Mouse (Mus musculus): ENCODE data around the gene Cpn2. TPM values are rescaled to one million over a fixed set of nuclear protein-coding genes. Genes with fewer than 3 reads are reported as not detected.
A peak's percentile ranks its signal among the peaks of the same experiment; 100 is the strongest.

Gene Cpn2
- total and polyA plus RNA-seq, 2 experiments from 2014 or later: 0.19 to 1.2 TPM

DNA sequence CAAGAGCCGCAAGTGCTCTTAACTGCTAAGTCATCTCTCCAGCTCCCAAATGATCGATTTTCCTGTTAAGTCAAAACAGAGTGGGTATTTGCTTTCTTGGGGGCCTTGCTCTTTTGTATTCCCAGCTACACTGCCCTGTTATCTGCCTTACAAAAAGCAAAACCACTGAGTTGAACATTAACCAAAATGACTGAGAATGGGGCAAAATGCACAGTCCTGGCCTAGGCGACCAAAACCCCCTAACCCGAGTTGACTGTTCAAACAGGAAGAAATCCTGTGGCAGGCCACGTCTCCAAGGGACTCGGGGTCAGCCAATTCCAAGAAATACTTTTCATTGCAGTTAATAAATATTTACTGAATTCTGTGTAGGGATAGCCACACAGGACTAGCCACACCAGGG, 28.5 kb downstream of the Cpn2 start:
- Histone ChIP-seq H3K36me3 (replicated peaks; ENCODE audit: control insufficient read depth, insufficient read depth, low read length) (no peaks in the 10 kb centered on the region), H3K4me3 (ENCODE audit: low read depth, low read length) (no peak overlapping the region), H3K27ac (ENCODE audit: low read depth) (no peak overlapping the region), H3K4me2 (ENCODE audit: low read depth, low read length) (no peak overlapping the region), H3K9me3 (replicated peaks; ENCODE audit: control insufficient read depth, low read length) (no peaks in the 10 kb centered on the region), H3K4me1 (ENCODE audit: control insufficient read depth, insufficient read depth) (peaks cover 12% of the 10 kb centered on the region), H3K27me3 (ENCODE audit: control insufficient read depth, insufficient read depth, low read length) (peaks cover 35% of the 10 kb centered on the region), H3K9ac (replicated peaks; ENCODE audit: low read depth, low read length) (no peak overlapping the region)
- DNase-seq (ENCODE audit: low spot score) (no peak), ATAC-seq (ENCODE audit: insufficient read depth, low read depth) (no peak)
- 74% methylated on average over 6 of the region's 6 CpGs for WGBS
- TF ChIP-seq EP300 (IDR thresholded peaks at IDR 0.05; ENCODE audit: low read depth) (no peak), CTCF (IDR thresholded peaks at IDR 0.05; ENCODE audit: low read depth) (no peak)

DNA sequence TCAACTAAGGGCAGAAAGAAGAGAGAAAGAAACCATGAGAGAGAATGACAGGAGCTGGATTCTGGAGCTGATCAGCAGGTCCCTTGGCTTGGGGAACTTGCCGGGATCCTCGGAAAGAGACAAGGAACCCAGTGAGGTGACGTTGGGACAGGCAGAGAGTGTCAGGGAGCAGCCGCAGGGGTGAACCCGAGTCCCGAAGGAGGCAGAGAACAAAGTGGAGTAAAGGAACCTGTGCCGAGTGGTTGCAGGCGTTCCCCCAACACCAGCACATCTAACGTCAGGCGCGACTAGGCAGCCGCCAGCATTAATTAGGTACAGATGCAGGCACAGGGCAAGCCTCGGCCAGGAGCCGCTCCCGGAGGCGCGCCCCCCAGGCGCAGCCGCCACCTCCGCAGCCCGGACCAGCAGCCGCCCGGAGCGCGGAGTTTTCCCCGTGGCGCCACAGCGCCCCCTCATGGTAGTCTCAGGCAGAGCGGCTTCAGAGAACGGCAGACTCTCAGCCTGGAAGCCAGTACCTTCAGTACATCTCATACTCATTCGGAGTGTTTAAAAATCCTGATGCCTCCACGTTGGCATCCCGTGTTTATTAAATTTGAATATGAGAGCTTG, 31.1 kb downstream of the Cpn2 start:
- H3K36me3 ChIP-seq (replicated peaks; ENCODE audit: control insufficient read depth, insufficient read depth, low read length): no peaks in the 10 kb centered on the region
- H3K9ac ChIP-seq (replicated peaks; ENCODE audit: low read depth, low read length): 0 out of 2 replicates have a peak overlapping the region, but pooled peaks have one; percentile 36
- ATAC-seq (ENCODE audit: insufficient read depth, low read depth) (peak; percentile 81), DNase-seq (ENCODE audit: low spot score) (peak; percentile 60)
- peak overlapping the region; percentile 92 for H3K4me2 ChIP-seq (ENCODE audit: low read depth, low read length)
- peak overlapping the region; percentile 52 for H3K4me3 ChIP-seq (ENCODE audit: low read depth, low read length)
- under 1% methylated on average over 33 of the region's 33 CpGs for WGBS
- H3K4me1 ChIP-seq (ENCODE audit: control insufficient read depth, insufficient read depth): no peaks in the 10 kb centered on the region
- H3K9me3 ChIP-seq (replicated peaks; ENCODE audit: control insufficient read depth, low read length): no peaks in the 10 kb centered on the region
- H3K27ac ChIP-seq (ENCODE audit: low read depth): no peak overlapping the region
- peaks cover 38% of the 10 kb centered on the region for H3K27me3 ChIP-seq (ENCODE audit: control insufficient read depth, insufficient read depth, low read length)
- TF ChIP-seq EP300 (IDR thresholded peaks at IDR 0.05; ENCODE audit: low read depth): no peak
- peak; percentile 92 for TF ChIP-seq CTCF (IDR thresholded peaks at IDR 0.05; ENCODE audit: low read depth)

DNA sequence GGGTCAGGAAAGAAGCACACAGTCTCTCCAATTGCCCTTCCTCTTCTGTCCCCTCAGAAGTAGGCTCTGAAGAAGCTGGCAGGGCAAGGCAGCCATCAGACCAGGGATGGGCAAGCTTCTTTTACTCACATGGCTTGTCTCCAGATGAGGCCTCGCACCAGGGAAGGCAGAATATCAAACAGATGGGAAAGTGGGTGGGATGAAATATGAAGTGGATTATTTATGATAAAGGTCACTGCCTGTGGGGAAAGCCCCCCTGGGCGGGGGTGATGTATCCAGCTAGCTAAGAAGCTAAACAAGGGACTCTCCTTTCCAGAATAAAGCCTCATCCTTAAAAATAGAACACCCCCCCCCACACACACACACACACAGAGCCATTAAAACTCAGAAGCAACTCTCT, 31.7 kb downstream of the Cpn2 start:
- ATAC-seq (ENCODE audit: insufficient read depth, low read depth) (no peak), DNase-seq (ENCODE audit: low spot score) (no peak)
- TF ChIP-seq EP300 (IDR thresholded peaks at IDR 0.05; ENCODE audit: low read depth) (no peak), CTCF (IDR thresholded peaks at IDR 0.05; ENCODE audit: low read depth) (no peak)
- no peak overlapping the region for H3K27ac ChIP-seq (ENCODE audit: low read depth)
- no peak overlapping the region for H3K9ac ChIP-seq (replicated peaks; ENCODE audit: low read depth, low read length)
- 34% methylated on average over 2 of the region's 2 CpGs for WGBS
- no peaks in the 10 kb centered on the region for H3K4me1 ChIP-seq (ENCODE audit: control insufficient read depth, insufficient read depth)
- no peaks in the 10 kb centered on the region for H3K36me3 ChIP-seq (replicated peaks; ENCODE audit: control insufficient read depth, insufficient read depth, low read length)
- H3K4me2 ChIP-seq (ENCODE audit: low read depth, low read length): peak overlapping the region; percentile 92; the same call in 1 of the 2 replicates
- H3K4me3 ChIP-seq (ENCODE audit: low read depth, low read length): no peak overlapping the region
- peaks cover 38% of the 10 kb centered on the region for H3K27me3 ChIP-seq (ENCODE audit: control insufficient read depth, insufficient read depth, low read length)
- no peaks in the 10 kb centered on the region for H3K9me3 ChIP-seq (replicated peaks; ENCODE audit: control insufficient read depth, low read length)

DNA sequence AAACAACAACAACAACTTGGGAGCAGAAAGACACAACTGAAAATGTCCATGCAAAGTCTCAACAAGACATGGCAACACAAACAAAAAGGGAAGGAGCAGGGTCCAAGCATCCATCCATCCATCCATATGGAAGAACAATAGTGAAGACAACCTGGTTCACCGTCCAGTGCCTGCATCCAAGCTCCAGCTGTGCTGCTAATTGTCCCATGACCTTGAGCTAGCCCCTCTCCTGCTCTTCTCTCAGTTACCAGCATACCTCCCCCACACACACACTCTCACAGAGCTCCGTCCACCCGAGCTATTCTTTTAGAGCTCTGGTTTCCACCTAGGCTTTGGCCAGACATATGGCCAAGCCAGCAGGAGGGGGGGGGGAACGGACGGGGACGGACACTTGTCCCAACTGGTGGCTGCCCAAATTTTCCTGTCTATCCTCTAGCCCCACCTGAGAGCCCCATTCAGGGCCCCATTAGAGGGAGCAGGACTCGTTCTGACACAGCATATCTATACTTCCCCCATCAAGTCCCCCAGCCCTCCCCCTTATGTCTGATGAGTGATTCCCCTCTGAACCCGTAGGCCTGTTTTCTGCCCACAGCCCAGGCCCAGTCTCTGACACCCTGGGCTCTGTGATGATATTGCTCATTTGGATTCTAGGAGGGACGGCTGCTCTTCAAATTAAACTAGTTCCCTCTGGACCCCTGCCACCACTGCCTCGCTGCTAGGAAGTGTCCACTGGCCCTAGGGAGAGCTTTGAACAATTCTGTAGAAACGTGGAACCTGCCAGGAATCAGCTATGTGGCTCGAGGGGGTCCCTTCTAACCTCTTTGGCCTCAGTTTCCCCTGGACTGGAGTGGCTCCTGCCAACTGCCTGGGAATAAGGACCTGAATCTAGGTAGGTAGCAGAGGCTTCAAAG, 32.4 kb downstream of the Cpn2 start:
- no peak overlapping the region for H3K9ac ChIP-seq (replicated peaks; ENCODE audit: low read depth, low read length)

DNA sequence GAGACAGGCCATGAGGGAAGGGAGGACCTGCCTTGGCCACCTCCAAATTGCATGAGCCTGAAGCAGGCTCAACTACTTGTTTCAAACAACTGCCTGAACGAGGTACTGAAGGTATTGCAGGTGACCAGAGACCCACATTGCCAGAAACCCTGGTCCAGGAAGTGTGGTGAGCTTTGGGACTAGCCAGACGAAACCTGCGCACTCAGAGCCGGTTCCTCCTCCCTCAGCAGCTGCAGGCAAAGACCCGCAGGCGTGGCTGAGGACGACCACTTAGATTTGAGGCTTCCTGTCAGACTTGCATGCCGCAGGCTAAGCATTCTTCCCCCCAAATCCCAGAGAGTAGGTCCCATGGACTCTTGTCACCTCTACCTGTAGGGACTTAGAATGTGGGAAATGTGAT, 33.2 kb downstream of the Cpn2 start:
- no peaks in the 10 kb centered on the region for H3K36me3 ChIP-seq (replicated peaks; ENCODE audit: control insufficient read depth, insufficient read depth, low read length)
- H3K4me2 ChIP-seq (ENCODE audit: low read depth, low read length): no peak overlapping the region
- DNase-seq (ENCODE audit: low spot score): no peak
- no peaks in the 10 kb centered on the region for H3K4me1 ChIP-seq (ENCODE audit: control insufficient read depth, insufficient read depth)
- no peaks in the 10 kb centered on the region for H3K9me3 ChIP-seq (replicated peaks; ENCODE audit: control insufficient read depth, low read length)
- no peak overlapping the region for H3K9ac ChIP-seq (replicated peaks; ENCODE audit: low read depth, low read length)
- TF ChIP-seq CTCF (IDR thresholded peaks at IDR 0.05; ENCODE audit: low read depth) (no peak), EP300 (IDR thresholded peaks at IDR 0.05; ENCODE audit: low read depth) (no peak)
- H3K27me3 ChIP-seq (ENCODE audit: control insufficient read depth, insufficient read depth, low read length): peaks cover 42% of the 10 kb centered on the region
- no peak for ATAC-seq (ENCODE audit: insufficient read depth, low read depth)
- 50% methylated on average over 8 of the region's 8 CpGs for WGBS
- H3K4me3 ChIP-seq (ENCODE audit: low read depth, low read length): no peak overlapping the region
- no peak overlapping the region for H3K27ac ChIP-seq (ENCODE audit: low read depth)

More for the DNA sequence above, 32.4 kb downstream of the Cpn2 start:
- H3K36me3 ChIP-seq (replicated peaks; ENCODE audit: control insufficient read depth, insufficient read depth, low read length): no peaks in the 10 kb centered on the region
- ATAC-seq (ENCODE audit: insufficient read depth, low read depth) (no peak), DNase-seq (ENCODE audit: low spot score) (no peak)
- peaks cover 43% of the 10 kb centered on the region for H3K27me3 ChIP-seq (ENCODE audit: control insufficient read depth, insufficient read depth, low read length)
- H3K4me3 ChIP-seq (ENCODE audit: low read depth, low read length): no peak overlapping the region
- TF ChIP-seq EP300 (IDR thresholded peaks at IDR 0.05; ENCODE audit: low read depth) (no peak), CTCF (IDR thresholded peaks at IDR 0.05; ENCODE audit: low read depth) (no peak)
- no peak overlapping the region for H3K27ac ChIP-seq (ENCODE audit: low read depth)
- no peak overlapping the region for H3K4me2 ChIP-seq (ENCODE audit: low read depth, low read length)
- 56% methylated on average over 12 of the region's 12 CpGs for WGBS
- H3K9me3 ChIP-seq (replicated peaks; ENCODE audit: control insufficient read depth, low read length): no peaks in the 10 kb centered on the region
- no peaks in the 10 kb centered on the region for H3K4me1 ChIP-seq (ENCODE audit: control insufficient read depth, insufficient read depth)
